ENCODE assay signal across 20 mouse cellular contexts in genomic region chr17:5641436-5641835, GRCm38 (mm10).
"Had no signal": no experiment of that assay in that cellular context is flagged by ENCODE, and none has a peak within 500 bp of the region (broad histone marks: within the 10 kb centered on the region; RNA-seq: fewer than 3 reads in every experiment).

No protein-coding gene starts in this region.

- H3K4me3 ChIP-seq: limb, embryonic 10.5 days; limb, embryonic 13.5 days; liver, embryonic 12.5 days; liver, embryonic 15.5 days; midbrain, embryonic 12.5 days; midbrain, embryonic 15.5 days; neural tube, embryonic 12.5 days; neural tube, embryonic 15.5 days had no signal

- ATAC-seq: liver, embryonic 12.5 days; midbrain, embryonic 15.5 days had no signal

- DNase-seq: kidney, adult 9 months; kidney, postnatal 14 days; kidney, postnatal 4 days; layer of hippocampus, adult 9-11 months; liver; lung, adult 18-20 months; retina, postnatal 1 day; right cerebral cortex, postnatal 25 days; spleen, adult 18-20 months; thymus, adult 18-20 months; thymus, postnatal 36 days had no signal

- H3K27ac ChIP-seq: limb, embryonic 10.5 days; limb, embryonic 13.5 days; liver, embryonic 12.5 days; liver, embryonic 15.5 days; macrophage; midbrain, embryonic 12.5 days; midbrain, embryonic 15.5 days; neural tube, embryonic 12.5 days; neural tube, embryonic 15.5 days had no signal

- H3K27me3 ChIP-seq: limb, embryonic 13.5 days; liver, embryonic 12.5 days; liver, embryonic 15.5 days; midbrain, embryonic 12.5 days; midbrain, embryonic 15.5 days; neural tube, embryonic 12.5 days; neural tube, embryonic 15.5 days had no signal

- H3K36me3 ChIP-seq: limb, embryonic 10.5 days; limb, embryonic 13.5 days; liver, embryonic 15.5 days; midbrain, embryonic 12.5 days; midbrain, embryonic 15.5 days; neural tube, embryonic 12.5 days; neural tube, embryonic 15.5 days had no signal
